Mouse (Mus musculus) G1E (cell line): ENCODE measurements around the gene Gm6525.

Experiments
- CTCF ChIP-seq: IDR thresholded peaks from 2 replicates; pipeline ENCODE4 v1.5.1; 2012; ENCODE audit warnings: low read depth, low read length, inconsistent platforms, mixed read lengths
- GATA1 ChIP-seq: IDR thresholded peaks from 2 replicates; pipeline ENCODE4 v1.6.1; 2012; ENCODE audit warnings: borderline replicate concordance, low read length, inconsistent platforms, mixed read lengths

GRCm38 (mm10) chr3:84193881-84194280 is 20.0 kb downstream of the Gm6525 start:
- TF ChIP-seq GATA1 = no peak
- no peak for TF ChIP-seq CTCF
